Mouse (Mus musculus) heart, postnatal 0 days (tissue): Measurements from ENCODE around the gene Nova2.

Experiments
- CTCF ChIP-seq: IDR thresholded peaks from 2 replicates; pipeline ENCODE4 v1.5.1; 2016; ENCODE audit warnings: antibody characterized with exemption, control low read depth, low read depth
- EP300 ChIP-seq: IDR thresholded peaks from 2 replicates; pipeline ENCODE4 v1.6.1; 2016; ENCODE audit warnings: antibody characterized with exemption, low read depth

DNA sequence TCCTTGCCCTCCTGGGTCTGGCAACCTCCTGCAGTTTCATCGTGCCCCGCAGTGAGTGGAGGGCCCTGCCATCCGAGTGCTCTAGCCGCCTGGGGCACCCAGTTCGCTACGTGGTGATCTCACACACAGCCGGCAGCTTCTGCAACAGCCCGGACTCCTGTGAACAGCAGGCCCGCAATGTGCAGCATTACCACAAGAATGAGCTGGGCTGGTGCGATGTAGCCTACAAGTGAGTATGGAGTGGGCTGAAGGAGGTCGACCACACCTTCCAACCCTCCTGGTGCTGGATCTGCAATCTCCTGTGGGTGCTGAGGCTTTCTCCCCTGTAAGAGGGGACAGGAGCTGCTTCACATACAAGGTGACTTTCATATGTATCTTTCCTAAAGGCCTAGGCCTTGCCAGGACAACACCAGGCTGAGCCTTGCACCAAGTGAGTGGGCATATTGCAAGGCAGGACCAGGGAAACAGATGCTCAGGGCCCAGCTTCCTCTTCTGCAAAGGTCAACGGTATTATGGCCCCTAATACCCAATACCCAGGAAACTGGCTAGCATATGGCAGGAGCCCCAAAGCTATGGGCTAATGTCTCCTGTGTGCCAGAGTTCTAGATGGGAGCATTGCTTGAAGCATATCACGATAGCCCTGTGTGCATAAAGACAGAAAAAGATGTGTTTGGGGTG is 40.8 kb upstream of the Nova2 start:
- TF ChIP-seq CTCF (no peak), EP300 (no peak)
